Mouse (Mus musculus) ovary, adult 10 weeks (tissue): ENCODE data around the gene B4gat1. TPM values are rescaled to one million over a fixed set of nuclear protein-coding genes. Genes with fewer than 3 reads are reported as not detected.

Experiments used
- polyA plus RNA-seq: library from polyadenylated mRNA; stranded (reverse); fragments of 350-450 nt; fragmentation: Illumina TruSeq; extraction: RNeasy Lipid Tissue Mini Kit (QIAGEN cat#74804); gene quantifications from one replicate; pipeline ENCODE4 v1.2.3, GENCODE M21; 2014

B4gat1 gene
- polyA plus RNA-seq: 31.6 TPM

GRCm38 (mm10) chr19:5038709-5039156 is at the start of gene B4gat1, which contains the start of gene AC124502.3:
Gene B4gat1, plus strand, starts transcription at chr19:5038826.
Gene AC124502.3, plus strand, starts transcription at chr19:5038891.

GRCm38 (mm10) chr19:4990256-4990625 is 48.4 kb upstream of the B4gat1 start, which contains the start of gene Npas4:
Gene Npas4, minus strand, starts transcription at chr19:4990316.

GRCm38 (mm10) chr19:5023621-5024479 is 14.8 kb upstream of the B4gat1 start, which contains the start of gene Slc29a2:
Gene Slc29a2, plus strand, starts transcription at chr19:5023860.

GRCm38 (mm10) chr19:5040862-5041523 is 2.4 kb downstream of the B4gat1 start, which contains the start of gene Brms1:
Gene Brms1, plus strand, starts transcription at chr19:5041354.

GRCm38 (mm10) chr19:5050047-5050905 is 11.7 kb downstream of the B4gat1 start, which contains the start of gene Rin1:
Gene Rin1, plus strand, starts transcription at chr19:5050481.

GRCm38 (mm10) chr19:5067867-5068569 is 29.4 kb downstream of the B4gat1 start, which contains the start of gene Cd248:
Gene Cd248, plus strand, starts transcription at chr19:5068078.

GRCm38 (mm10) chr19:5085145-5085863 is 46.7 kb downstream of the B4gat1 start, which contains the start of gene Tmem151a:
Gene Tmem151a, minus strand, starts transcription at chr19:5085531.

GRCm38 (mm10) chr19:5087884-5088728 is 49.5 kb downstream of the B4gat1 start, which contains the start of gene Yif1a:
Gene Yif1a, plus strand, starts transcription at chr19:5088538.

Other genes starting within 250 kb of the B4gat1 start
- gene Rbm4, start 244.9 kb upstream of the B4gat1 start, polyA plus RNA-seq: 14.7 TPM
- 1.7 TPM for gene Gm21992, start 227.2 kb upstream of the B4gat1 start, polyA plus RNA-seq
- gene Rbm14, start 227.2 kb upstream of the B4gat1 start, polyA plus RNA-seq: 8.6 TPM
- gene Ccs, start 199.5 kb upstream of the B4gat1 start, polyA plus RNA-seq: not detected
- 0.46 TPM for gene Ccdc87, start 199.5 kb upstream of the B4gat1 start, polyA plus RNA-seq
- gene Ctsf, start 183.7 kb upstream of the B4gat1 start, polyA plus RNA-seq: 35.5 TPM
- 0.20 TPM for gene Actn3, start 160.9 kb upstream of the B4gat1 start, polyA plus RNA-seq
- 19.7 TPM for gene Zdhhc24, start 160.2 kb upstream of the B4gat1 start, polyA plus RNA-seq
- 5.8 TPM for gene Bbs1, start 132.2 kb upstream of the B4gat1 start, polyA plus RNA-seq
- 1.7 TPM for gene Dpp3, start 110.5 kb upstream of the B4gat1 start, polyA plus RNA-seq
- 1.8 TPM for gene Peli3, start 95.7 kb upstream of the B4gat1 start, polyA plus RNA-seq
- 15.6 TPM for gene Mrpl11, start 76.7 kb upstream of the B4gat1 start, polyA plus RNA-seq
- gene Npas4, start 48.5 kb upstream of the B4gat1 start, polyA plus RNA-seq: not detected
- not detected for gene Slc29a2, start 15.0 kb upstream of the B4gat1 start, polyA plus RNA-seq
- 0.34 TPM for gene AC124502.3, start 65 bp downstream of the B4gat1 start, polyA plus RNA-seq
- not detected for gene Brms1, start 2.5 kb downstream of the B4gat1 start, polyA plus RNA-seq
- 0.17 TPM for gene Rin1, start 11.7 kb downstream of the B4gat1 start, polyA plus RNA-seq
- gene Cd248, start 29.3 kb downstream of the B4gat1 start, polyA plus RNA-seq: 0.17 TPM
- gene Tmem151a, start 46.7 kb downstream of the B4gat1 start, polyA plus RNA-seq: 0.37 TPM
- gene Yif1a, start 49.7 kb downstream of the B4gat1 start, polyA plus RNA-seq: 18.2 TPM
- not detected for gene Cnih2, start 59.7 kb downstream of the B4gat1 start, polyA plus RNA-seq
- 1.1 TPM for gene Rab1b, start 68.2 kb downstream of the B4gat1 start, polyA plus RNA-seq
- 3.9 TPM for gene Klc2, start 79.7 kb downstream of the B4gat1 start, polyA plus RNA-seq
- 11.4 TPM for gene Pacs1, start 234.3 kb downstream of the B4gat1 start, polyA plus RNA-seq